Mouse (Mus musculus): ENCODE measurements around the gene Eif2s3x.

The Eif2s3x gene

DNA sequence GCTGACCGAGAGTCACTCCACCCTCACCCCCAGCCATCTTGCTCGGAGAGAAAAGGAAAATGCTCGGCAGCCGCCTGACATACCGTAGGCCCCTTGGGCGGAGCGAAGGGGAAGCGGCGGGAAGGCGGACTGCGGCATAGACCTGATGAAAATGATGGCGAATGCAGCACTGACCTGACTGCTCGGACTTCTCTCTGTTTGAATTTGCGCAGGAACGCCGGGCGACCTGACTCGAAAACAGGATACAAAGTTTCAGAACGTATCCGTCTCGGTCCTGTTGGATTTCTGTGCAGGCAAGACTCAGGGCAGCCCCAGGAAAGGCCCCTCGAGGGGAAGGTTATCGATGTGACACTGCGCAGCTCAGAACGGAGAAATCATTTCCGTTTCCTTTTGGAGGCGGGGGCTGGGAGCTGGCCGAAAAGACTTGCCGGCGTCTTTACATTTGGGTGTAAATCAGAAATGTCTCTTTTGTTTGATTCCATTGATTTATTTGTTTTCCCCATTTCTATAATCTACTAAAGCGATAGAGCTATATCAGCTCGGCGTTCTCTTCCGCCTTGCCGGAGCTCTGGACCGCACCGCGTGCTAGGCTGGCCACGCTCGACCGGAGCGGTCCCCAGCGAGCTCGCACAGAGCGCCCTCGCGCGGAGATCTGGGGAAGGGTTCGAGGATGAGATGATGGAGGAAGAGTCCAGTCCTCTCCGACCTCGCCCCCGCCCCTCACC lies at the start of gene Eif2s3x:
Eif2s3x (minus strand) TSS at position 266 of the 725 bp plus-strand sequence.
- DNase-seq (ENCODE audit: low read depth) = peak; percentile 92

DNA sequence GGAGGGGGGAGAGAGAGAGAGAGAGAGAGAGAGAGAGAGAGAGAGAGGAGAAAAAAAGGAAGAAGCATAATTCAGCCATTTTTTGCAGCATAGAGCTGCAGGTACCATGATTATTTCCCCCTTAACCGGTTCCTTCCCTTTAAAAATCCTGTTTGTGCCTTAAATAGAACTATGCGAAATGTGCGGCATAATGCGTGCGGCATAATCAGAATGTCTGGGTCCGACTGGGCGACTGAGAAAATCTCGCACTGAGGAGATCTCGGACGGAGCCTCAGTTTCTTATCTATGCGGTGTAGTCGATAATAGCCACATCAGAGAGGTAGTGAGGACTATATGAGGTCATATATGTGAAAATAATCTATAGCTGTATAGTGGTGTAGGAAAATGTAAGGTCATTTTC lies 22.9 kb upstream of the Eif2s3x start:
- peak; percentile 31 for DNase-seq (ENCODE audit: low read depth)

DNA sequence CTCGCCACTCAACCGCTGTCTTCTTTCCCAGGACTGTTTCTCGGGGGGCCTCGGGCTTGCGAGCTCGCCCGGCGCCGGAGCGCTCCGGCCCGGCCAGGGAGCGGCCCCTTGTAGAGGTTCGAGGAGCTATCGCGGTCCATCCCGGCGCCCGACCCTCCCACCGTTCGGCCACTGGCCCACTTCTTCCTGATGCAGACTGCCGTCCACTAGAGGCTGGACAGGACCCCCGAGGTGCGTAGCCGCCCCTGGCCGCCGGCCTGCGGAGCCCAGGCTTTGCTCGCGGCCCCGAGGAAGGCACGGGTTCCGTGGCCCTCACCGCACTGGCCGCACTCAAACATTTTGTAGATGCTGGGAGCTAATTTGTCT lies 22.5 kb upstream of the Eif2s3x start:
- DNase-seq (ENCODE audit: low read depth) = no peak

DNA sequence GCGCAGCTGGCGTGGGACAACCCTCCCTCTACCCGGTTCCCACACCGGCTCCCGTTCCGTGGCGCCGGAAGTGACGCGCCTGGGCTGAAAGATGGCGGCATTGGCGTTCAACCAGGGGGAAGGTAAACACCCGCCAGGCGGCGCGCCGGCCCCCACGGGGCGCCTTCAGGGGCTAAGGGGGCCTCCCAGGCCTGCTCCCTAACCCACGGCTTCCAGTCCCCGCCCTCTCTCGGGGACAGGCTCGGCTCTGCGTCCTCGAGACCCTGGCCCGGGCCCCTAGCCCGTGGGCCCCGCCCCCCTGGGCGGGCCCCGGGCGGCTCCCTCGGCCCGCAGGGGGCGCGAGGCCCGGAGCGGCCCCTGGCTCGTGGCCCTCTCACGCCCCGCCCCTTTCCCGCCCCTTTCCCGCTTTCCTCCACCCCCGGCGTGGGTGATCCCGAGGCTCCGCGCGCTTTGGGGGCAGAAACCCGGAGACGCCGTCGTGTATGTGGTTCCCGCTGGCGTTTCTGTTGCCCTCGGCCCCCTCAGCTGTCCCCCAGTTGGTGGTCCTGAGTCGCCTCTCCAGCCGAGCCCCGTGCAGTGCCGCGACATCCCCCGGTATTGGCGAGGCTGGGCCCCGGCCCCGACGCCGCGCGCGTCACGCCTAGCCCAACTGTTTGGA lies 22.0 kb upstream of the Eif2s3x start, which contains the start of gene Klhl15:
Klhl15 (plus strand) TSS at position 68 of the 658 bp plus-strand sequence.
- peak; percentile 84 for DNase-seq (ENCODE audit: low read depth)

DNA sequence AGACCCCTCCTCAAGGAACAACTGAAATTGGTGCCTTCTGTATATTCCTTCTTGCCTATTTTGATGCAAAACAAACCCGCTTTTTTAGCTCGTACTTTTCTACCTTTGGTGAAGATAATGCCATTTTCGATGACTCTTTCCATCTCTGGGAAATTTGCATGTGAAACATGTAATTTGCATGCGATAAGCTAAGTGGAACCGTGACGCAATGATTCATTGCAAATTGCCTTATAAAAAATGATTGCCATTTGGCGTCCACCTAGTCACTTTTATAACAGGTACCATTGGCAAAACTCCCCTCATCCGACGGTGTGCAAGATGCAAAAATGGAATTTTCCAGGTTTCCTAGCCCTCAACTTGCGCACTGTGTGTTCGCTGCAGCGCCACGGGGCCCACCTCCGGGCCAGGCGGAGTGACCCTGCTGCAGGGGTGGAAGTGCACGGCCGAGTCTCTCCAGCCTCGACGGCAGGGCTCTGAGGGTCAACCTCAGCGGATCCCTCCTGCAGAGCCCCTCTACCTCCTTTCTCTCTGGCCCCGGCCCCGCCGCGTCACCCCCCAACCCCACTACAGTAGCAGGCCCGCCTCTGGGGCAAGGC lies 21.4 kb upstream of the Eif2s3x start:
- peak; percentile 56 for DNase-seq (ENCODE audit: low read depth)

DNA sequence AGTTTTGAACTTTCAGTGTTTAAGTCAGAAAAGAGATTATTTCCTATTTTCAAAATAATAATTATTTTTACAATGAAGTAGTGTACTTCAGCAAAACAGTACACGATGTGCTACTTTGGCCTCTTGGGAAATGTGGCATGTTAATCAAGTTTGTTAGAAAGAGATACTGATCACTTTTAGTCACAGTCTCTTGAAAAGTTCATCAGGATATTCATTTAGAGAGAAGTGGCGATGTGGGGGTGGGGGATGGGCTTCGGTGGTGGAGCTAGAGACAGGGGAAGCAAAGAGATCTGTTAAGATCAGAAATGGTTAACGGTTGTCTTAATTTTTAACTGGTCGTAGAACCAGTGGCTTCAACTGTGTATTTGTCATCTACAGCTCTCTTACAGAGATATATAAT lies 20.8 kb upstream of the Eif2s3x start:
- peak; percentile 33 for DNase-seq (ENCODE audit: low read depth)

DNA sequence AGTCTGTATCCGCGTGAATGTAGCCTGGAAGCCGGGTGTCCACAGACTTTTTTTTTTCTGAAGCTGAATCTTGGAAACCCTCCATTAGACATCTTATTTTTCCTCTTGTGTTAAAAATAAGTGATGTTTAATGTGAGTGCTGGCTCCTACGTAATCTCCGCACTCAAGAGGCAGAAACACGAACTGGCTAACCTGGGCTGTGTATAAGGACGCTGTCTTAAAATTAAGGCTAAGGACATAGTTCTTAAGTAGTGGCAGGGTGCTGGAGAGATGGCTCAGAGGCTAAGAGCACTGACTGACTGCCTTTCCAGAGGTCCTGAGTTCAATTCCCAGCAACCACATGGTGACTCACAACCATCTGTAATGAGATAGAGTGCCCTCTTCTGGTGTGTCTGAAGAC lies 722 bp upstream of the Eif2s3x start:
- peak; percentile 71 for DNase-seq (ENCODE audit: low read depth)

DNA sequence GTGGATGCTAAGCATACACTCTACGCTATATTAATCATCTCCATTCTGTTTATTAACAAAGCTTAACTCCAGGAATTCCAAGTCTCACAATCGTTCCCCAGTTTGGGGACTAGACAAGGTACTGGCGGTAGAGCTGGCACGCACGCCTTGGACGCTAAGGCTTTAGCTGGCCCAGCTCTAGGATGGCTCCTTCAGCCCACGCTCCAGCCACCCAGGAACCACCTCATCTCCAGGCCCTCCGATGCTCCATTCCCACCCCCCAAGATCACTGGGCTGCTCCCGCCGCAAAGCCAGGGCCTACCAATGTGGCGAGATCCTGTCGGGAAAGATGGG lies 432 bp downstream of the Eif2s3x start:
- no peak for DNase-seq (ENCODE audit: low read depth)

DNA sequence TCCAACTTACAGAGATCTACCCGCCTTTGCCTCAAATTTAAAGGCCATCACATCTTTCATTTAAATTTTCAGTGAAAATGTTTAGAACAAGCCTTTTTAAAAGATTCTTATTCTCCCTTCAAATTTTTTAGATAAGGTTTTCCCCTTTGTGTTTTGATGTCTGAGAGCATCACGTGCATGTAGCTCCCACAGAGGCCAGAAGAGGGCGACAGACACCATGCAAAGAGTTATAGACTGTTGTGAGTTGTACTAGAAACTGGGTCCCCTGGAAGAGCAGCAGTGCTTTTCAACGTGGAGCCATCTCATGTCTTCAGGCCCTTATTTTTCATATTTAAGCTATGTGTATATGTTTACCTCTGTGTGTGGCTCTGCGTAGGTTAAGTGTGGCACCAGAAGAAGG lies 14.9 kb downstream of the Eif2s3x start:
- DNase-seq (ENCODE audit: low read depth) = peak; percentile 55

DNA sequence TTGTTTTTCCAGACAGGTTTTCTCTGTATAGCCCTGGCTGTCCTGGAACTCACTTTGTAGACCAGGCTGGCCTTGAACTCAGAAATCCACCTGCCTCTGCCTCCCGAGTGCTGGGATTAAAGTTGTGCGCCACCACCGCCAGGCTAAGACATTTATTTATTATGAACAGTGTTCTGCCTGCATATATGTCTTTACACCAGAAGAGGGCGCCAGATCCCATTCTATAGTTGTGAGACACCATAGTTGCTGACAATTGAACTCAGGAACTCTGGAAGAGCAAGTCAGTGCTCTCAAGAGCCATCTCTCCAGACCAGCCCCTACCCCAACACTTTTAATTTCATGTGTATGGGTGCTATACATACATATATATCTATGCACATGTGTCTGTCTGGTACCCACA lies 18.8 kb downstream of the Eif2s3x start:
- DNase-seq (ENCODE audit: low read depth) = peak; percentile 57

DNA sequence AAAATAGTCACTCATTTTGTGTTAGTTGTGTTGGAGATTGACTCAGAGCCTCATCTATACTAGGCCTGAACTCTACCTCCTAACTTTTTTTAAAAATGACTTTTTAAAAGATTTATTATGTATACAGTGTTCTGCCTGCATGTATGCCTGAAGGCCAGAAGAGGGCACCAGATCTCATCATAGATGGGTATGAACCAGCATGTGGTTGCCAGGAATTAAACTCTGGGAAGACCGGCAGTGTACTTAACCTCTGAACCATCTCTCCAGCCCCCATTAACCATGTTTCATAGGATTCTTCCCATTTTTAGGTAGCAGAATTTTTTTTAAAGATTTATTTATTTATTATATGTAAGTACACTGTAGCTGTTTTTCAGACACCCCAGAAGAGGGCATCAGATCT lies 27.5 kb downstream of the Eif2s3x start:
- DNase-seq (ENCODE audit: low read depth) = peak; percentile 69

DNA sequence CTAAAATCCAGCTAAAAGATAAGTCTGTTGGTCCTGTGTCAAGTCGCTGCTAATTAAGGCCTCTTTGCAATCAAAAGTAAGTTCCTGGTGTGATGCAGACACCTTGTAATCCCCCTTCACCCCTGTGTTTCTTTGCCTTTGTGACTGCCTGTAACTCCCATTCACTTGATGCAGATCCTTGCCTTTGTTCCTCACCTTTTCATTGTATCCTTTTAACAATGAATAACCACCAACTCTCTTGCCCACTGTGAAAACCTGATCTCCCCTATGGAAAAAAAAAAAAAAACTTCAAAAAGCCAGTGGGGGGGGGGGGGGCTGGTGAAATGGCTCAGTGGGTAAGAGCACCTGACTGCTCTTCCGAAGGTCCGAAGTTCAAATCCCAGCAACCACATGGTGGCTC lies 28.8 kb downstream of the Eif2s3x start:
- no peak for DNase-seq (ENCODE audit: low read depth)

DNA sequence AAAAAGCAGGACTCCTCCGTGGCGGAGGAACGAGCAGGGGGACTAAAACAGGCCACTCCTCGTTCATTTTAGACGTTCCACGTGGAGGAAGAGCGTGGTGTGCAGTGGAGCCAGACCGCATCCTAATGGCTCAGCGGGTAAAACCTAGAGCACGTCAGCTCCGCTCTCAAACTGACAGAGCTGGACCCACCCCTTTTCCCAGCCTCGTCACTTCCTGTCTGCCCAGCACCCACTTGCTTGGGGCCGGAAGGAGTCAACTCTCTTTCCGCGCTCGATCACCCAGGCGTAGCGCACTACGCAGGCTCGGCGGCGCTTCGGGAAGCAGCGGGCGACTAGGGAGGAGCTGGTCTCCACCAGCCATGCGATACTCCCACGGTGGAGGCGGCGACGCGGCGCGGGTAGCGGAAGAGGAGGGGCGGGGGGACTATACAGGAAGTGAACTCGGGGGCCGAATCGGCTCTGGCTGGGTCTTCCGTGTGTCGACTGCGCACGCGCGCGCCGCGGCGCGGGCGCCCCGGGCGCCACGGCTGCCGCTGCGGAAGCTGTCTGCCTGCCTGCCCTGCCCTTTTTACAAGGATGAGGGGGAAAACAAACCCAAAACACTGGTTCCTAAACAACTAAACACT lies 34.8 kb downstream of the Eif2s3x start:
- DNase-seq (ENCODE audit: low read depth) = peak; percentile 97

DNA sequence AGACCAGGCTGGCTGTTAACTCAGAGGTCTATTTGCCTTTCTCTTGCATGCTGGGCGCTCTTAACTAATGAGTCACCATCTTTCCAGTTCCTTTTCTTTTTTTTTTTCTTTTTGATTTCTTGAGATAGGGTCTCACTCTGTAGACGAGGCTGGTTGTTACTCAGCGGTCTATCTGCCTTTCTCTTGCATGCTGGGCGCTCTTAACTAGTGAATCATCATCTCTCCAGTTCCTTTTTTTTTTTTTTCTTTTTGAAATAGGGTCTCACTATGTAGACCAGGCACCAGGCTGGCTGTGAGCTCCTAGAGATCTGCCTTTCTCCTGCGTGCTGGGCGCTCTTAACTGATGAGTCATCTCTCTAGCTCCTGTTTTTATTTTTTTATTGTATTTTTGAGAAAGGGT lies 43.3 kb downstream of the Eif2s3x start:
- DNase-seq (ENCODE audit: low read depth) = peak; percentile 85

DNA sequence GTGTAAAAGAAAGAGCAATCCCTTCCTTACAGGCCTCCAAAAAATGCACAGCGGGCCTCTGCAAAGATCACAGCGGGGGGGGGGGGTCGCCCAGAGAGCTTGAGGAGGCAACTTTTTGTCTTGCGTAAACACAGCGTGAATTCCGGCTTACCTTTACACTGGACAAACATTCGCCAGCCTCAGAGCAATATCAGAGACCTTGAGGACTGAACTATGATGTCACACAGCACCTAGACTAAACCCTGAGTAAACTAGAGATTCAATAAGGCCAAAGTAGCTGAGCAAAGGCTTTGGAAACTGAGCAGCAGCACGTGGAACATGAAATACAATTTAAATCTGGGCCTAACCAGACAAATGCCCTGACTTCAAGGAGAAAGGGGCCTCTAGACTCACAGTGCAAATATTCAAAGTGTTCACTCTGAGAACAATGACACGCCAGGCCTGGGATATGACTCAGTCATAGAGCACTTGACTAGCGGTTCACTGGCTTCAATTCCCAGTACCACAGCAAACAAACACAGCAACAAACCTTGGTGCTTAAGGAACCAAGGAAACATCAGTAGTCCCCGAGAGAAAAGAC lies 60.3 kb downstream of the Eif2s3x start:
- DNase-seq (ENCODE audit: low read depth) = no peak

DNA sequence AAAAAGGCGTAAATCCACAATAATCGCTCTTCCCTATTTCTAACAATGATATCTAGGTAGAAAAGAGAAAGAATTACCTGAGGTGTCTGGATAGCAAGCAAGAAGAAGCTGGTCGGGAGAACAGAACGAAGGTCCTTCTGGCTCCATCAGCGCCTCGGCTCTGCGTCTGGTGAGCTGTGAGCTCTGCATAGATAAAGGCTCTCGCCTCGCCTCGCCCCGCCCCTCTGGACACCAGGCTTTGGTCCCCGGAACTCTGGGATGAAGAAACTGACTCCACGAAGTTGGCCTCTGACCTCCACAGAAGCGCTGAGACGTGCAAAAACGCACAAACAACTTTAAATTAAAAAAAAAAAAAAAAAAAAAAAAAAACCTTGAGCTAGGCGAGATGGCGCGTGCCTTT lies 62.2 kb downstream of the Eif2s3x start:
- DNase-seq (ENCODE audit: low read depth) = no peak

DNA sequence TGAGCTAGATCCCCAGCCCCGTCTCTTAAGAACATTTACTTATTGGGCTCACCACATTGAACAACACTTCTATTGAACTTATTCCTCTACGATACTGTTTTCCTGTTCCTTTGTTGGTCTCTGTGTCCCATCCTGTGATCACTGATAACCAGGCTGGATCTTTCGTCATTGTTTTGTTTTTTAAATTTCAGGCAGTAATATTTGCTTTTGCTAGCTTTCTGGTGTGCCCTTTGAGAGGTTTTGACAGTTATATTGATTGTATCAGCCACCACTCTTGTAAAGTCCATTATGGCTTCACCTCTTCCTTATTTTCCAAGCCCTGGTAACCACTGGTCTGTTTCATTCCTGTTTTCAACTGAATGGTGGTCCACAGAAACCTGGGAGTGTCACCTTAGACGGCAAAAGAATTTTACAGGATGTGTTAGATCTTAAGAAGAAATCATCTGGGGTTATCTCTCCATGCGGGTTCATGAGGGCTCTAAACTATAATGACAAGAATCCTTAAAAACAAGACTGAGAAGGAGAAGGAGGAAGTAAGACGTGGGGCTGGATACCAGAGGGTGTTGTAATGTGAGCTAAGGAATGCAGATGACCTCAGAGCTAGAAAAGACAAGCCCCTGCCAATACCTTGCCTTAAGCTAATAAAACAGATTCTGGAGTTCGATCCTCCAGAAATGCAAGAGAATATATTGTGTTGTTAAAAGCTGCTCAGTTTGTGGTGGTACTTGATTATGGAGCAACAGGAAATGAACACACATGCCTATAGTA lies 70.5 kb downstream of the Eif2s3x start:
- DNase-seq (ENCODE audit: low read depth) = no peak

DNA sequence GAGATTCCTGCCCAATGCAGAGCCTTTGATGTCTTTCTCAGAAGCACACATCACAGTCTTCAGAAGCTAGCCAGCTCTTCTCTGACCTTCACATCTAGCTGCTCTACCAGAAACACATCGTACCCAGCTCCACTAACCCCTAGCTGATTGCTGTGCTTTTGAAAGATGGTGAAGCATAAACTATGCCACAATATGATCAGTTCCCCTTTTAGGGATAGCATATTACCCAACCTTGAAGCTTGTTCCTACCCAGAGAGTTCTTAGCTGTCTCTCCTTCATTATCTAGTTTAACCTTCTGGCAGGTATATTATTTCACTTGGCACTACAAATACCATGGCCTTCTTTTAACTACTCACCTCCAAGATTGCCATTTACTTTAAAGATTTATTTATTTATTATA lies 72.6 kb downstream of the Eif2s3x start:
- DNase-seq (ENCODE audit: low read depth) = no peak
